Mouse (Mus musculus): ENCODE results near the gene 1700123O20Rik. TPM values are rescaled to one million over a fixed set of nuclear protein-coding genes. Genes with fewer than 3 reads are reported as not detected.

1700123O20Rik gene
- polyA plus RNA-seq, 1 experiment from 2014 or later, result 85.9 TPM

- H3K9me3 ChIP-seq (replicated peaks), result no peaks in the 10 kb centered on the region
- H3K4me1 ChIP-seq, result no peaks in the 10 kb centered on the region
- no peak for ATAC-seq (replicated peaks; ENCODE audit: low FRiP score)
- no peak overlapping the region for H3K27ac ChIP-seq
- no peak overlapping the region for H3K4me2 ChIP-seq
- no peak overlapping the region for H3K4me3 ChIP-seq (replicated peaks)
- H3K27me3 ChIP-seq, result no peaks in the 10 kb centered on the region
- no peak overlapping the region for H3K9ac ChIP-seq
- no peaks in the 10 kb centered on the region for H3K36me3 ChIP-seq
- WGBS, result 85% methylated on average over 8 of the region's 8 CpGs
These were observed 46.2 kb downstream of the 1700123O20Rik start for GRCm38 (mm10) chr14:54732206-54732605.

GRCm38 (mm10) chr14:54734004-54734403 is 48.0 kb downstream of the 1700123O20Rik start:
- Histone ChIP-seq H3K9ac (no peak overlapping the region), H3K4me2 (no peak overlapping the region), H3K27me3 (no peaks in the 10 kb centered on the region), H3K4me1 (no peaks in the 10 kb centered on the region), H3K4me3 (replicated peaks) (no peak overlapping the region), H3K36me3 (no peaks in the 10 kb centered on the region), H3K9me3 (replicated peaks) (no peaks in the 10 kb centered on the region), H3K27ac (no peak overlapping the region)
- 78% methylated on average over 4 of the region's 4 CpGs for WGBS
- no peak for ATAC-seq (replicated peaks; ENCODE audit: low FRiP score)

GRCm38 (mm10) chr14:54735221-54735620 is 49.2 kb downstream of the 1700123O20Rik start:
- no peak for ATAC-seq (replicated peaks; ENCODE audit: low FRiP score)
- H3K9me3 ChIP-seq (replicated peaks), result no peaks in the 10 kb centered on the region
- no peaks in the 10 kb centered on the region for H3K27me3 ChIP-seq
- no peak overlapping the region for H3K9ac ChIP-seq
- H3K36me3 ChIP-seq, result no peaks in the 10 kb centered on the region
- no peak overlapping the region for H3K4me2 ChIP-seq
- 83% methylated on average over 4 of the region's 4 CpGs for WGBS
- no peaks in the 10 kb centered on the region for H3K4me1 ChIP-seq
- no peak overlapping the region for H3K4me3 ChIP-seq (replicated peaks)
- H3K27ac ChIP-seq, result no peak overlapping the region

- Histone ChIP-seq H3K27me3 (no peaks in the 10 kb centered on the region), H3K4me2 (no peak overlapping the region), H3K9ac (no peak overlapping the region), H3K36me3 (no peaks in the 10 kb centered on the region), H3K4me3 (replicated peaks) (no peak overlapping the region), H3K27ac (no peak overlapping the region), H3K9me3 (replicated peaks) (no peaks in the 10 kb centered on the region), H3K4me1 (peaks cover under 1% of the 10 kb centered on the region; the same call in 1 of the 2 replicates)
- WGBS, result 80% methylated on average over 14 of the region's 14 CpGs
- no peak for ATAC-seq (replicated peaks; ENCODE audit: low FRiP score)
These were observed 50.8 kb downstream of the 1700123O20Rik start for GRCm38 (mm10) chr14:54736555-54737552.

- Histone ChIP-seq H3K27me3 (no peaks in the 10 kb centered on the region), H3K4me3 (replicated peaks) (no peak overlapping the region), H3K4me1 (peaks cover 8% of the 10 kb centered on the region), H3K27ac (no peak overlapping the region), H3K36me3 (no peaks in the 10 kb centered on the region), H3K4me2 (no peak overlapping the region), H3K9me3 (replicated peaks) (no peaks in the 10 kb centered on the region), H3K9ac (no peak overlapping the region)
- WGBS, result 78% methylated on average over 10 of the region's 10 CpGs
- no peak for ATAC-seq (replicated peaks; ENCODE audit: low FRiP score)
These were observed 51.6 kb downstream of the 1700123O20Rik start for GRCm38 (mm10) chr14:54737634-54738033.

Small RNAs within 50 kb of the gene (microRNA-seq; reads per million reads assigned to microRNA genes)
- 0.44 reads per million for gene Mir6948

Other genes with a start within 250 kb of the 1700123O20Rik start
- gene Lrp10, start 222.1 kb upstream of the 1700123O20Rik start, polyA plus RNA-seq (2015; fragmentation: Nextera tagmentation; extraction: Ambion mirVana), result 46.8 and 54.6 TPM in 2 replicates
- 6.3 and 6.8 TPM in 2 replicates for gene Rem2, start 210.1 kb upstream of the 1700123O20Rik start, polyA plus RNA-seq (2015; fragmentation: Nextera tagmentation; extraction: Ambion mirVana)
- gene Prmt5, start 168.7 kb upstream of the 1700123O20Rik start, polyA plus RNA-seq (2015; fragmentation: Nextera tagmentation; extraction: Ambion mirVana), result 101 and 104 TPM in 2 replicates
- 50.7 and 53.2 TPM in 2 replicates for gene Haus4, start 131.6 kb upstream of the 1700123O20Rik start, polyA plus RNA-seq (2015; fragmentation: Nextera tagmentation; extraction: Ambion mirVana)
- 45.9 and 50.4 TPM in 2 replicates for gene Ajuba, start 108.7 kb upstream of the 1700123O20Rik start, polyA plus RNA-seq (2015; fragmentation: Nextera tagmentation; extraction: Ambion mirVana)
- 10.2 and 11.3 TPM in 2 replicates for gene 4931414P19Rik, start 80.2 kb upstream of the 1700123O20Rik start, polyA plus RNA-seq (2015; fragmentation: Nextera tagmentation; extraction: Ambion mirVana)
- gene Psmb5, start 68.2 kb upstream of the 1700123O20Rik start, polyA plus RNA-seq (2015; fragmentation: Nextera tagmentation; extraction: Ambion mirVana), result 422 and 424 TPM in 2 replicates
- gene Psmb11, start 64.8 kb upstream of the 1700123O20Rik start, polyA plus RNA-seq (2015; fragmentation: Nextera tagmentation; extraction: Ambion mirVana), result not detected in 2 replicates
- gene Gm17606, start 45.3 kb upstream of the 1700123O20Rik start, polyA plus RNA-seq (2015; fragmentation: Nextera tagmentation; extraction: Ambion mirVana), result not detected in 2 replicates
- 3.1 and 4.5 TPM in 2 replicates for gene Cdh24, start 44.9 kb upstream of the 1700123O20Rik start, polyA plus RNA-seq (2015; fragmentation: Nextera tagmentation; extraction: Ambion mirVana)
- 142 and 145 TPM in 2 replicates for gene Acin1, start 715 bp downstream of the 1700123O20Rik start, polyA plus RNA-seq (2015; fragmentation: Nextera tagmentation; extraction: Ambion mirVana)
- 0.09 and 0.21 TPM in 2 replicates for gene Gm29776, start 12.6 kb downstream of the 1700123O20Rik start, polyA plus RNA-seq (2015; fragmentation: Nextera tagmentation; extraction: Ambion mirVana)
- gene Cebpe, start 26.0 kb downstream of the 1700123O20Rik start, polyA plus RNA-seq (2015; fragmentation: Nextera tagmentation; extraction: Ambion mirVana), result 0.21 TPM in 1 of 2 replicates, not detected in the other
- 12.8 and 14.2 TPM in 2 replicates for gene Slc7a8, start 95.7 kb downstream of the 1700123O20Rik start, polyA plus RNA-seq (2015; fragmentation: Nextera tagmentation; extraction: Ambion mirVana)
- not detected in 2 replicates for gene Rnf212b, start 127.9 kb downstream of the 1700123O20Rik start, polyA plus RNA-seq (2015; fragmentation: Nextera tagmentation; extraction: Ambion mirVana)
- 18.0 and 18.3 TPM in 2 replicates for gene Homez, start 184.7 kb downstream of the 1700123O20Rik start, polyA plus RNA-seq (2015; fragmentation: Nextera tagmentation; extraction: Ambion mirVana)
- gene Ppp1r3e, start 191.3 kb downstream of the 1700123O20Rik start, polyA plus RNA-seq (2015; fragmentation: Nextera tagmentation; extraction: Ambion mirVana), result 1.9 and 2.2 TPM in 2 replicates
- 4.0 and 4.7 TPM in 2 replicates for gene Bcl2l2, start 197.2 kb downstream of the 1700123O20Rik start, polyA plus RNA-seq (2015; fragmentation: Nextera tagmentation; extraction: Ambion mirVana)
- gene Gm20521, start 197.2 kb downstream of the 1700123O20Rik start, polyA plus RNA-seq (2015; fragmentation: Nextera tagmentation; extraction: Ambion mirVana), result 0.14 and 0.75 TPM in 2 replicates
- 144 and 157 TPM in 2 replicates for gene Pabpn1, start 206.3 kb downstream of the 1700123O20Rik start, polyA plus RNA-seq (2015; fragmentation: Nextera tagmentation; extraction: Ambion mirVana)
- gene Slc22a17, start 226.9 kb downstream of the 1700123O20Rik start, polyA plus RNA-seq (2015; fragmentation: Nextera tagmentation; extraction: Ambion mirVana), result 47.6 and 53.8 TPM in 2 replicates
- gene Efs, start 239.9 kb downstream of the 1700123O20Rik start, polyA plus RNA-seq (2015; fragmentation: Nextera tagmentation; extraction: Ambion mirVana), result 29.1 and 32.1 TPM in 2 replicates
- not detected in 2 replicates for gene Il25, start 246.5 kb downstream of the 1700123O20Rik start, polyA plus RNA-seq (2015; fragmentation: Nextera tagmentation; extraction: Ambion mirVana)

Data from kidney, embryonic 15.5 days (tissue).